Mouse (Mus musculus) kidney, postnatal 25 days (tissue): Measurements from ENCODE around the gene Men1.

Experiments
- DNase-seq, 2 experiments: peaks; one replicate each; pipeline ENCODE4 v3.0.0; 2021; ENCODE audit warnings: mixed read lengths in 2 of 2

Gene Men1

DNA sequence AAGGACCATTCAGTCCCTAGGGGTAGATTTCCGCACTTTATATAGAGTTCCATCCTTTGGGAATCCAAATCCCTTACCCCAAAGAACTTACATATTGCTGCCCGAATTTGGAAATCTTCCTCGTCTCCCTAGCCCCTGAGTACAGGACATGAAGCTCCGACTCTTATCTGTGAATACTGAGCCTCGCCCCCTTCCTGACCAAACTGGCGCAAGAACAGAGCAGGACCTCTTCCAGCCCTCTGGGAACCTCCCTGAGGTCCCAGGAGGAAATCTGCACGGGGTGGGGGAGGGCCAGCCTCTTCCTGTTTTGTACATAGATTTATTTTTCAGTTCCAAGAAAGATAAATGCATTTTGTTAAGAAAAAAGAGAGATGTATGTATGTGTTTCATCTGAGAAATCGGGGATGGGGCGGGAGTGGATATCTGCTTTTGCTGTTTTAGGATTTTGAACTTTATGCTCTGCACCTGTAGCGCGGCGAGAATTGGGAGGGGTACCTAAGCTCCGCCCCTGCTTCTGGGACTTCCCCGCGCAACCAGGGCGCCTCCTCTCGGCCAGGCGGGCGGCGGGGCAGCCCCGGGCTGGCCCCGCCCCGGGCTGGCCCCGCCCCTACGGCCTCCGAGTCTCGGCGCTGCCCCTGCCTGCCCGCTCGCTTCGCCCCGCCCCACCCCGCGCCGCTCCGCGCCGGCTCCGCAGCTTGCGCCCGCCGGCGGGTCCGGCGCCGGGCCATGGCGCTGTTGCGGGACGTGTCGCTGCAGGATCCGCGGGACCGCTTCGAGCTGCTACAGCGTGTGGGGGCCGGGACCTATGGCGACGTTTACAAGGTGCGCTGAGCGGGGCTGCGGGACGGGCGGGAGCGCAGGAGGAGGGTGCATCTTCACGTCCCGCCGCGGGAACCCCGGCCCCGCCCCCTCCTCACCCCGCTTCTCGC, 6.0 kb downstream of the Men1 start, which contains the start of gene Map4k2:
Gene Map4k2, plus strand, starts transcription at position 612 of the 929 bp plus-strand sequence.
- DNase-seq = peak; percentile 93 to 96

DNA sequence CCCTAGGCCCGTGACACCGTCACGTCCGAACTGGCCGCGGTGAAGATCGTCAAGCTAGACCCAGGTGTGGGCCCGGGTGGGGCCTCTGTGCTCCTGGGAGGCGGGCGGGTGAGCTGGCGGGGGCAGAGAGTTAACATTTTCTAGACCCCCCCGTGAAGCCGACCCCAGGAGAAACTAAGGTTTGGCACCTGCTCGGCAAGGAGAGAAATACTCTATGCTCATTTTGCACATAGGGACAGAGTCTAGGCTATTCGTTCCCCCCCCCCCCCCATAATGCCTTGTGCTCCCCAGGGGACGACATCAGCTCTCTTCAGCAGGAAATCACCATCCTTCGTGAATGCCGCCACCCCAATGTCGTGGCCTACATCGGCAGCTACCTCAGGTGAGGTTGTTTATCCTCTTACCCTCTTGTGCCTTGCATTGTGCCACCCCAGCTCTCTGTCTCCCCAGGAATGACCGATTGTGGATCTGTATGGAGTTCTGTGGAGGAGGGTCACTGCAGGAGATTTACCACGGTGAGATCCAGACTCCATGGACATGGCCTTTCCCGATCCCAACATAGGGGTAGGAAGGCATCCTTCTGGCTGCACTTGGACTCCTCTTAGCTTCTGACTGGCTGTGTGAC, 6.8 kb downstream of the Men1 start:
- no peak for DNase-seq

DNA sequence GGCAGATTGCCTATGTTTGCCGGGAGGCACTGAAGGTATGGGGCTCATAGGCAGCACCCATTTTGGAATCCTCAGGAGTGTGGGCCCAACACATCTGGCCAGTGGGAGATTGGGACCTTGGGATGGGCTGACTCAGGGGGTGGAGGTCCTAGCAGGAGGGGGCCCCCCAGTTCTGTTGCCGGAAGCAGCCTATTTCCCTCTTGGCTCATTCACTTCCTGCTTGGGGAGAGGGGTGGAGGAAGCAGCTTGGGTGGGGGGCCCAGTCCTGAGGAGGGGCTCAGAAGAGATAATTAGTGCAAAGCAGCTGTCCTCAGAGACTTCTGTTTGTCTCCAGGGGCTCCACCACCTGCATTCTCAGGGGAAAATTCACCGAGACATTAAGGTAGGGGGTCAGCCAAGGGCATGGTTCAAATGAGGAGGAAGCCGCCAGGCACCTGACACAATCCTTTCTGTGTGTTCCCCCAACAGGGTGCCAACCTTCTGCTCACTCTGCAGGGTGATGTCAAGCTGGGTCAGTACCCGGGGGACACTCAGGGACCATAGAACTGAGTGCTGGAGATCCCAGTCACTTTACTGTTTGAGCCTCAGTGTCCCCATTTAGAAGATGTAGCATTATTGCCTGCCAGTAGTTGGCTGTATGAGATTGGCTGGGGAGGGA, 7.6 kb downstream of the Men1 start:
- DNase-seq = no peak

DNA sequence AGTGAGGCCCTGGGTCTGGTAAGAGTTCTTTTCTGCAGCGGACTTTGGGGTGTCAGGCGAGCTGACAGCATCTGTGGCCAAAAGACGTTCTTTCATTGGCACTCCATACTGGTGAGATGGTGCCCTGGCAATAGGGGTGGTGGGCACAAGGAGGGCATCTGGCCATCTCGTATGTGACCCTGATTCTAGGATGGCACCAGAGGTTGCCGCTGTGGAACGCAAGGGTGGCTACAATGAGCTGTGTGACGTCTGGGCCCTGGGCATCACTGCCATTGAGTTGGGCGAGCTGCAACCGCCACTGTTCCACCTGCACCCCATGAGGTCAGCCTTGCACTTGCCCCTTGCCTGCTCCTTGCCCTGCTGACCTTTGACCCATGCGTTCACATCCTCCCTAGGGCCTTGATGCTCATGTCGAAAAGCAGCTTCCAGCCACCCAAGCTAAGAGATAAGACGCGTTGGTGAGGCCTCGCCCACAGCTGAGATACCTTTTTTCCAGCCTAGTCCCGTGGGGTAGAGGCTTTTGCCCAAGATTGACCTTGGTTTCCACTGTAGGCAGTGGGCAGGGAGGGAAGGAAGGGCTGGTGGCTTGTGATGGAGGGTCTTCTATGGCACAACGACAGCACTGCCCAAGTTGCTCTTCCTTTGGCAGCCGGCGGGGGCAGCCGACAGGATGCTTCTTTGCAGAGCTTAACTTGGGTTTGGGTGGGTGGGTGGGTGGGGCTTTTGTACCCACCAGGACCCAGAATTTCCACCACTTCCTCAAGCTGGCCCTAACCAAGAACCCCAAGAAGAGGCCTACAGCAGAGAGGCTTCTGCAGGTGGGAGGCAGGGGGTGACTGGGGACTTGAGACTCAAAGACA, 8.5 kb downstream of the Men1 start:
- no peak for DNase-seq

DNA sequence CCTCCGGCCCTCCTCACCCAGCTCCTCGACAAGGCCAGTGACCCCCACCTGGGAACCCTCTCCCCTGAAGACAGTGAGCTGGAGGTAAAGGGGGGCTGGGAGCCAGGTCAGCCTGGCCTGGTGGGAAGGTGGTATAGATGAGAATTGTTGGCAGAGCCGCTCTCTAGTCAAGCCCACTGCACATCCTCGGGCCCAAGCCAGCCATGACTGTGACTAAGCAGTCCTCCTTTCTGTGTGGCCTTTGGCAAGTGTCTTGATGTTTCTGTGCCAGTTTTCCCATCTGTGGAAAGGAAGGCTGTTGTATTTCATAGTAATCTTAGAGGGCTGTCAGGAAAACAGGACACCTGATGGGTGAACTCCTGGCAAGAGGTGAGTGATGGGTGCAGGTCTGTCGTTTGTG, 9.2 kb downstream of the Men1 start:
- DNase-seq = no peak

DNA sequence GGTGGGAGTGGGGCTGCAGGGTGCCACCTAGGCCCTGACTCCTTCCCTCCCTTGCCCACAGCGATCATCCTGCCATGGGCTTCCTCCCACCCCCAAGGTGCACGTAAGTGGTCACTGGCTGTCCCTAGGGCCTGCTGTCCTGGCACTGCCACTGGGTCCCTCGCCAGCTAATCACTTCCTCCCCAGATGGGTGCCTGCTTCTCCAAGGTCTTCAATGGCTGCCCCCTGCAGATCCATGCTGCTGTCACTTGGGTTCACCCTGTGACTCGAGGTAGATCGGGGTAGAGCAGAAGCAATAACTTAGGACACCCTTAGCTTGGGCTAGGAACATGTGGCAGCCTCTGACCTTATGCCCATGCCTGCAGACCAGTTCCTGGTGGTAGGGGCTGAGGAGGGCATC, 11.2 kb downstream of the Men1 start:
- DNase-seq = no peak

DNA sequence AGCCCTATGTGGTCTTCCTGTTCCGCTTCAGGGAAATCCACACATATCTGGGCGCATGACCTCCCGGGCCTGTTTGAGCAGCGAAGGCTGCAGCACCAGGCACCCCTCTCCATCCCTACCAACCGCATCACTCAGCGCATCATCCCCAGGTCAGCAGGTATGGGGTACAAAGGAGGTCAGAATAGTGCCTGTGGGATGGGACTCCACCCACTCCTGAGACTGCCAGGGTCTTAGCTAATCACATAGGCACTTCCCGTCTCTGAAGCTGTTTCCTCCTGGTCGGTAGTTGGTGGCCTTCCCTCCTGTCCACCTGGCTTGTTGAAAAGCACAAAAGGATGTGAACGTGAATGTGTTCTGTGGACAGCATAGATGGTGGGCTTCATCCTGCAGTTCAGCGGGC, 11.9 kb downstream of the Men1 start:
- no peak for DNase-seq

DNA sequence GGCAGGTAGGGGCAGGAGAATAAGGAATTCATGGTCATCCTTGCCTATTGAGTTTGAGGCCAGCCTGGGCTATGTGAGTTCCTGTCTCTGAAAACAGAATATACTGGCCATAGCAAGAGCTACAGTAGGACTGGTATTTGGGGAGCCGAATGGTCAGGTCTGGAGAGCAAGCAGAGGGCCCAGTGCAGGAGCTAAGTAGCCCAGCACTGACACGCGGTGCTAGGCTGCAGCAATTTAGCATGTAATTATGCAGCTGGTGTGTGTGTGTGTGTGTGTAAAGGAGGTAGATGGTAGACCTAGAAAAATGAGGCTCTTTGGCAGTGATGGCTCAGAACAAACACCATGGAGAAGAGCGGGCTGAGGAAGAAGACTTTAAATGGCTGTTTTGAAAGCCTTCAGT, 12.8 kb downstream of the Men1 start:
- no peak for DNase-seq

DNA sequence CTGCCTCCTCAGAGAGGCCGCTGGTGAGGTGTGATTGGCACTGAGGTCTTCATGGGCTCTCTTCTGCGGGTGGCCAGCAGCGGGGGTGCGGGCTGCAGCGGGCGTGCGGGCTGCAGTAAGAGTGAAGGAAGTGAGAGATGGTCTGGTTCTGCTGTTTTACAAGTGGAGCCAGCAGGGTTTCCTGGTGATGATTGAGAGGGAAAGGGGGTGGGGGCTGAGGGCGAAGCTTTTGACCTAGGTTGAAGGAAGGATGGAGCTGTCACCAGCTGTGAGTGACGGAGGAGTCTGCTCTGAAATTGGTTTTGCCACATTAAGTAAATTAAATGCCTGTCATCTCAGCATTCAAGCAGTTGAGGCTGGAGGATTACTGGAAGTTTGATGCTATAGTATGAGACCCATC, 13.9 kb downstream of the Men1 start:
- peak in 1 of 2 experiments; percentile 48 for DNase-seq

DNA sequence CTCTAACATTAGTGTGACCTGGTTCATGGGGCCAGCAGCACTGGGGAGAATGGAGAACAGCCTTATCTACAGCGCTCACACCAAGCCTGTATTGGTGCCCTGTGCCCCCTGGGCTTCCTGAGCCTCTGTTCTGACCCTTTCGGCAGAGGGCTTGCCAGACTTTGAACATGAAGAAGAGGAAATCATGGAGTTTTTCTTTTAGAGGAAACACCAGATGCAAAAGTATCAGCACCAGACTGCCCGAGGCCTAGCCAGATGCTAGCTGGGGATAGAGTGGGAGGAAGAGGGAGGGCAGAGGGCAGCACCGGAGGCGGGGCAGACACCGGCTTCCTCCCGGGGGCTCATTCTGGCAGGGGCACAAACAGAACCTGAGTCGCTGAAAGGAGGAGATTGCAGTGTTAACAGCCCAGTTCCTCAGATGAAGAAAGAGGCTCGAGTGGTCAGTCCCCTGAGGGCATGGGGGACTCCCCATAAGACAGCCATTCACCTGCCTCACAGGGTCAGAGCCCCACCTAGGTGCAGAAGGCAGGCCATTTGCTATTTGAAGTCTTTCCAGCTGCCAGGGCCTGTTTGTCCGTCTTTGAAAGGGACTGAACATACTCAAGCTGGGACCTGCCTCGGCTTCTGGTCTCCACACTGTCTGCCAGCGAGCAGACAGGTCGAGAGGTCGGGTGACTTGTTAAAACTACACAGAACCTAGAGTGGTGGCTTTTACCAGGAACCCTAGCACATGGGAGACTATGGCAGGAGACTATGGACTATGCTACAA, 14.6 kb downstream of the Men1 start:
- peak; percentile 55 to 81 for DNase-seq

DNA sequence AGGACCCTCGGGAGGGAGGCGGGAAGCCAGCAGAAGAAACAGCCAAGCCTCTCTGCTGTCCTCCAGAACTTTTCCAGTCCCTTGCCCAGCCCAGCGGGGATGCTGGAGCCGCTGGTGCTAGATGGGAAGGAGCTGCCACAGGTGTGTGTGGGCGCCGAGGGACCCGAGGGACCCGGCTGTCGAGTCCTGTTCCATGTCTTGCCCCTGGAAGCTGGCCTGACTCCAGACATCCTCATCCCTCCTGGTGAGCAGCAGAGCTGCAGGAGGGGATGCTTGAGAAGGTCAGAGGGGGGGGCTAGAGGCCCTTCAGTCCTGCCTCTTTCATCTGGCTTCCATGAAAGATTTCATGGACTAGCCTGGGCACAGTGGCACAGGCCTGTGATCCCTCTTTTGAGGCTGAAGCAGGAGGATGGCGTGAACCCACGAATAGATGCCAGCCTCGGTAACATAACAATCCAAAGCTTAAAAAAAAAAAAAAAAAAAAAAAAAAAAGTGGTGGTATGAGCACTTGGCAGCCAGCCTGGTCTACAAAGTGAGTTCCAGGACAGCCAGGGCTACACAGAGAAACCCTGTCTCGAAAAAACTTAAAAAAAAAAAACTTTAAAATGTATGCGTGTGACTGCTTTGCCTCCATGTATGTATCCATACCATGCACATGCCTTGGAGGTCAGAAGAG, 16.8 kb downstream of the Men1 start:
- DNase-seq = peak; percentile 46 to 47

DNA sequence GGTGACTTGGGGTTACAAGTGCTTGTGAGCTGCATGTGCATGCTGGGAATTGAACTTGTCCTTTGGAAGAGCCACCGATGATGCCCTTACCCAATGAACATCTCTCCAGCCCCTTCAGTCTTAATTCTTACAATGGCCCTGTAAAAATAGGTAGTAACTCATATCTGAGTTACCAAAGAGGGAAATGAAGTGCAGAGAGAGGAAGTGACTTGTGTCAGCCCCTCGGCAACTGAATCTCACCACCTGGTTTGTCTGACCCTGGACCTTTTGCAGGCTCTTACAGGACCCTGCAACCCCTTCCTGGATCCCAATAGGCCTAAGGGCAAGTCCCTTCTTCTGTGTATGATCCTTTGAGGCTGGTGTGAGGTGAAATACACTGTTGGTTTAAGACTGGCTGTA, 17.3 kb downstream of the Men1 start:
- no peak for DNase-seq

DNA sequence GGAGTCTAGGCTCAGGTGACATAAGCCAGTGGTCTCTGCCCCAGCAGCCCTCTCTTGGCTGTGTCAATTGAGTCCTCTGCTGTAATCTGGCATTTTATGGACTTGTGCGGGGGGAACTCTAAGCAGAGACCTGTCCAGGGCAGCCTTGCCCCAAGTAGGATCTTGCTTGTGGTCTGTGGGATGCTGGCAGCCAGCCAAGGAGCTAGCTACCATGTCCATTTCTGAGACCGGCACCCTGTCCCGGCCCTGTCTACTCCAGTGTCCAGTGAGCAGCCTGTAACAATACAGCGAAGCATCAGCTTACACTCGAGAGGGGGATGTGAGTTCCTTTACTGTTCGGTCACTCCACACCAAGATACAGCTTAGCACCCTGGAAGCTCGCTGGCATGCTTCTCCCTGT, 19.3 kb downstream of the Men1 start:
- no peak for DNase-seq

DNA sequence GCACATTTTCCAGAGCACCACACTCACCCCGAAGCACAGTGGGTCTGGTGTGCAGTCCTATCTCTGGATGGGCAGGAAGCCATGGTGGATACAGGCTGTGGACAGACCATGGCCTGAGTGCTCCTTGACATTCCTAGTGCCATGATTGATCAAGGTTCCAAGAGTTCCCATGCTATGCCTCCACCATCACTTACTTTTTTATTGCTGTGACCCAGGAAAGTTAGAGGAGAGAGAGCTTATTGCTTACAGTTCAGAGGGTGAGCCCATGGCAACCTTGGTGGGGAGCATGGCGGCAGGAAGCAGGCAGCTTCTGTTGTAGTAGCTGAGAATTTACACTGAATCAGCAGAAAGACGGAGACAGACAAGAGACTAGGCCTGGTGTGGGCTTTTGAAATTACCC, 26.5 kb downstream of the Men1 start:
- DNase-seq = no peak

DNA sequence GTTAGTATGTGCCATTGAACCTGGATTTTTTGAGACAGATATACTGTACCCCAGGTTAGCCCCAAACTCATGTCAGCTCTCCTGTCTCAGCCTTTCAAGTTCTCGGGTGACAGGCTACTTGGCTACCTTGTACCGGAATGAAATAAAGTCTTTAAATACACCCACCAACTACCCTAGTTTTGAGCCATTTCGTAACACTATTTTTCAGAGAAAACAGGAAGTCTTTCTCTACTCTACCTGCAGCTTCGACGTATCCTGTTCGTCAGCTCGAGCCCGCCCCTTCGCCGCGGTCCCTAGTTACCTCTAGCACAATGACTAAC, 28.3 kb downstream of the Men1 start:
- no peak for DNase-seq

DNA sequence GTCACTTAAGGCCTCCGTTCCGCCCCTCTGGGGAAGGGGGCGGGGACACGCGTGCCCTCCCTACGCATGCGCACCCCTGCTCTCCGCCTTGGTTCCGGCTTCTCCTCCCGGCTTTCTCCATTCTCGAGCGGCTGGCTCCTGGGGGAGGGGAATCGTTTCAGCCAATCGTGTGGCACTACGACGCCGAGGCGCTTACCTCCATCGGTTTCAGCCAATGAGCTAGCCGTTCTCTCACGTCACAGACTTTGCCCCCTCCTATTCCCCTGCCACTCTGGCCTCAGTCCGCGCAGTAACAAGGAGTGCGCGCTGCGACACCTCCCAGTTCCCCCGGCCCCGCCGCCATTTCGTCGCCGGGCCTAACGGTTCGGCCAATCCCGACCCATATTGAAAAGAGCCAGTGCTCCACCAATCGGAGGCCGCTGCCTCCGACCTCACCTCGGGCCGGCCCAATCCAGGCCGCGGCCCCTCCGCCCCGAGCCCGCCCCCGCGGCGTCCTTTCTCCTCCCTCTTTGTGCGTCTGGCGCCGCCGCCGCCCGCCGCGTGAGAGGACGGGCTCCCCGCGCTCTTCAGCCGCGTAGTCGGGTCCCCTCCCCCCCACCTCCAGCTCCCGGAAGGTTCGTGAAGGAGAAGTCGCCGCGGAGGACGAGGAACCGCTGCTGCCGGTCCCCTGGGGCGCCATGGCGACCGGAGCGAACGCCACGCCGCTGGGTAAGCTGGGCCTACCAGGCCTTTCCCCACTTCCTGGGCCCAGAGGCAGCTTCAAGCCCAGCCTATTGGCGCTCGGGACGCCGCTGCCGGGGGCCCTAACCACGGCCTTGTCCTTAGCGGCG, 28.8 kb downstream of the Men1 start, which contains the start of gene Sf1:
Gene Sf1, plus strand, starts transcription at position 280 of the 830 bp plus-strand sequence.
- peak; percentile 99 to 100 for DNase-seq

DNA sequence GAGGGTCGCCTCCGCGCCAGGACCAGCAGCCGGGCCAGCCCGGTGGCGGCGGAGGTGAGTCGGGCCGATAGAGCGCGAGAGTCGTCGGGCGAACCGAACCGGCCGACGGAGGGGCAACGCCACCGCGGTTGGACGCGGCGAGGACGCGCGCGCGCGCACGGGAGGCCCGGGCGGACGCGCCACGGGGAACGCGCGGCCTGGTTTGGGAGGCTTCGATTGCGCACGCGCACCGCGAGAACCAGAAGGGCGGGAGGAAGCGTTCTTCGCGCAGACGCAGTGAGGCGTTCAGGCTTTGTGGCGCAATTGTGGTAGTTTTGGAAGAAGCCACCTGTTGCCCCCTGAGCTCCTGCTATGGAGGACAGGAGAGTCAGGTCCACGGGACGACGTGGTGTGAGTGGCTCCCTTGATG, 29.5 kb downstream of the Men1 start:
- DNase-seq = peak; percentile 93 to 96

DNA sequence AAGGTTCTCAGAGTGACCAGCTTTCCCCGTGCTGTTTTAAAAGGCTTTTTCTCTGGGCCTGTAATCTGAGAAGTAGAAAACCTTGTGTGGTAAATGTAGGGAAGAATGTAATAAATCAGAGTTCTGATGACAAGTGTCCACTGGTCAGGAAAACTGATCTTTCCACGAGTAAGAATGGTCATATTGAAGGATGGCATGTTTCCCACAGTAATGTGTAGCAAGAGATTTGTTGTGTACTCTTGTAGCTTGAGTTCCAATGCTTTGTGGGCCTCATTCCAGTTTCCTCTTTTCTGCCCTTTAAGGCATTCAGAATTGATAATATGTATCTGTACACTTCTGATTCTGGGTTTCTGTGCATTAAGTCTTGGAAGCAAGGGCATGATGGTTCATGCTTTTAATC, 30.1 kb downstream of the Men1 start:
- DNase-seq = no peak

DNA sequence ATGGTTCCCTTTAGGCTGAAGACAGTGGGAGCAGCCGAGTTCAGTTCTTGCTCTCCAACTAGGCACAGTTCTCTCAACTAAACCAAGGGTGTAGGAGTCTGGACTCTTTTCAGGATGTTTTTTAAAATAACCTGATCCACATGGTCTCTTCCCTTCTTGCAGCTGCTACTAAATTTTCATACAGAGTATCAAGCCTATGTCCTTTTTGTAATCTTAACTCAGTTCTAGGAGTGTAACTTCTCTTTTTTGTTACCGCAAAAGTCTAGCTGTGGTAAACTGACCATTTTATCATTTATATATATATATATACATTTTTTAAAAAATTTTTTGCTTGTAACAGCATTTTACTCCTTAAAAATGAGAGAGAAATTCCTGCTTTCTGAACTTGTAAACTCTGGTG, 35.4 kb downstream of the Men1 start:
- no peak for DNase-seq

DNA sequence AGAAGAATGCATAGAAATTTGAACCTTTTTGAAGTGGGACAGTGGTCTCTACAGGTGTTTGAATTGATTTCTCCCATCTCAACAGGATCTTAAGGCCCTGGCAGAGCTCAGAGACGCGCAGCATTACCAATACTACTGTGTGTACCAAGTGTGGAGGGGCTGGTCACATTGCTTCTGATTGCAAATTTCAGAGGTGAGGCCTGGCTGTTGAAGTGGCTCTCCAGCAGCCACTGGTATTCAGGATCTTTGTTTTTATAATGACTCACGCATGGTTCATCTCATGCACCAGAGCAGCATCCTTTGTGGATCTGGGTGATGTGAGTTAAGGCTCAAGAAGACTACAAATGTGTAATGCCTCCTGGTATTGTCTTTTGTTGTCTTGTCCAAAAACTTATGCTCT, 37.7 kb downstream of the Men1 start:
- no peak for DNase-seq
